In genomic region chr11:30291155-30291554, GRCm38 (mm10) we compare ENCODE assay signal across 8 mouse cellular contexts. TPM values are rescaled to one million over a fixed set of nuclear protein-coding genes. Genes with fewer than 3 reads are reported as not detected.
DNase-seq lines count a peak whose midpoint lies in the region; ATAC-seq and TF ChIP-seq lines count a peak whose summit lies in the region.

No protein-coding gene starts in this region.

- peak; percentile 66; the same call in 1 of the 2 replicates for ATAC-seq in heart, embryonic 13.5 days (ENCODE audit: extremely low read depth, insufficient number of reproducible peaks, low FRiP score, low TSS enrichment)
- ATAC-seq in liver, embryonic 12.5 days = 0 out of 2 replicates have a peak, but pooled peaks have one; percentile 42
- ATAC-seq in forebrain, embryonic 15.5 days (replicated peaks) = no peak

- peaks cover 39% of the 10 kb centered on the region for H3K4me1 ChIP-seq in E14TG2a.4 (replicated peaks; ENCODE audit: low read depth, low read length)
- peaks cover 44% of the 10 kb centered on the region for H3K4me1 ChIP-seq in heart, embryonic 13.5 days
- 0 out of 2 replicates have a peak, but pooled peaks cover 16% of the 10 kb centered on the region for H3K4me1 ChIP-seq in liver, embryonic 12.5 days
- no peaks in the 10 kb centered on the region for H3K4me1 ChIP-seq in forebrain, embryonic 15.5 days

- no peaks in the 10 kb centered on the region for H3K9me3 ChIP-seq in E14TG2a.4 (ENCODE audit: low read length)
- H3K9me3 ChIP-seq in heart, embryonic 13.5 days = no peaks in the 10 kb centered on the region
- H3K9me3 ChIP-seq in liver, embryonic 12.5 days (replicated peaks) = no peaks in the 10 kb centered on the region
- no peaks in the 10 kb centered on the region for H3K9me3 ChIP-seq in forebrain, embryonic 15.5 days

- peak overlapping the region; percentile 22; the same call in 1 of the 2 replicates for H3K4me2 ChIP-seq in heart, embryonic 13.5 days
- no peak overlapping the region for H3K4me2 ChIP-seq in liver, embryonic 12.5 days
- no peak overlapping the region for H3K4me2 ChIP-seq in forebrain, embryonic 15.5 days (replicated peaks)

- peak overlapping the region; percentile 48 for H3K4me3 ChIP-seq in E14TG2a.4 (replicated peaks; ENCODE audit: low read length)
- H3K4me3 ChIP-seq in heart, embryonic 13.5 days = no peak overlapping the region
- no peak overlapping the region for H3K4me3 ChIP-seq in liver, embryonic 12.5 days
- H3K4me3 ChIP-seq in forebrain, embryonic 15.5 days = no peak overlapping the region

- DNase-seq in adrenal gland, postnatal 14 days = peak; percentile 57
- no peak for DNase-seq in thymus, postnatal 10 days (ENCODE audit: low spot score in 2 of 2)
- no peak for DNase-seq in cerebellum, adult 11-12 months
- no peak for DNase-seq in neural tube, embryonic 10.5 days (ENCODE audit: extremely low spot score, low spot score)

- 33% methylated on average over 8 of the region's 8 CpGs for WGBS in heart, embryonic 13.5 days
- 9% methylated on average over 8 of the region's 8 CpGs for WGBS in liver, embryonic 12.5 days (ENCODE audit: insufficient replicate concordance)
- WGBS in forebrain, embryonic 15.5 days = 71% methylated on average over 8 of the region's 8 CpGs

- H3K27me3 ChIP-seq in E14TG2a.4 (ENCODE audit: insufficient read depth, low read length) = no peaks in the 10 kb centered on the region
- no peaks in the 10 kb centered on the region for H3K27me3 ChIP-seq in heart, embryonic 13.5 days (replicated peaks)
- H3K27me3 ChIP-seq in liver, embryonic 12.5 days (replicated peaks) = no peaks in the 10 kb centered on the region
- H3K27me3 ChIP-seq in forebrain, embryonic 15.5 days = no peaks in the 10 kb centered on the region

- no peak for TF ChIP-seq CTCF in E14TG2a.4 (conservative IDR thresholded peaks at IDR 0.05; ENCODE audit: low read length)

- H3K9ac ChIP-seq in heart, embryonic 13.5 days = 0 out of 2 replicates have a peak overlapping the region, but pooled peaks have one; percentile 10
- no peak overlapping the region for H3K9ac ChIP-seq in liver, embryonic 12.5 days
- H3K9ac ChIP-seq in forebrain, embryonic 15.5 days (replicated peaks) = no peak overlapping the region

- H3K27ac ChIP-seq in heart, embryonic 13.5 days (replicated peaks) = peak overlapping the region; percentile 84
- no peak overlapping the region for H3K27ac ChIP-seq in liver, embryonic 12.5 days
- no peak overlapping the region for H3K27ac ChIP-seq in forebrain, embryonic 15.5 days (replicated peaks)

- no peaks in the 10 kb centered on the region for H3K36me3 ChIP-seq in E14TG2a.4 (ENCODE audit: insufficient read depth, low read length)
- H3K36me3 ChIP-seq in heart, embryonic 13.5 days = no peaks in the 10 kb centered on the region
- H3K36me3 ChIP-seq in liver, embryonic 12.5 days = no peaks in the 10 kb centered on the region
- H3K36me3 ChIP-seq in forebrain, embryonic 15.5 days = no peaks in the 10 kb centered on the region

RNA-seq across cellular contexts. Expression of gene Sptbn1, which starts 23.2 kb away (rescaled TPM):
- total RNA-seq in adrenal gland, postnatal 14 days (2021) = 336 and 367 TPM in 2 replicates
- polyA plus RNA-seq in heart, embryonic 13.5 days (2015; fragmentation: Nextera tagmentation; extraction: Ambion mirVana) = 145 and 155 TPM in 2 replicates
- polyA plus RNA-seq in liver, embryonic 12.5 days (2016; fragmentation: Nextera tagmentation; extraction: Ambion mirVana) = 24.2 and 24.4 TPM in 2 replicates
- polyA plus RNA-seq in forebrain, embryonic 15.5 days (2015; fragmentation: Nextera tagmentation; extraction: Ambion mirVana) = 125 and 134 TPM in 2 replicates
